Mouse (Mus musculus): ENCODE measurements around the gene Gm45711. TPM values are rescaled to one million over a fixed set of nuclear protein-coding genes. Genes with fewer than 3 reads are reported as not detected.
A peak's percentile ranks its signal among the peaks of the same experiment; 100 is the strongest.

Gm45711 gene
- total RNA-seq, 2 experiments from 2014 or later, result not detected

DNA sequence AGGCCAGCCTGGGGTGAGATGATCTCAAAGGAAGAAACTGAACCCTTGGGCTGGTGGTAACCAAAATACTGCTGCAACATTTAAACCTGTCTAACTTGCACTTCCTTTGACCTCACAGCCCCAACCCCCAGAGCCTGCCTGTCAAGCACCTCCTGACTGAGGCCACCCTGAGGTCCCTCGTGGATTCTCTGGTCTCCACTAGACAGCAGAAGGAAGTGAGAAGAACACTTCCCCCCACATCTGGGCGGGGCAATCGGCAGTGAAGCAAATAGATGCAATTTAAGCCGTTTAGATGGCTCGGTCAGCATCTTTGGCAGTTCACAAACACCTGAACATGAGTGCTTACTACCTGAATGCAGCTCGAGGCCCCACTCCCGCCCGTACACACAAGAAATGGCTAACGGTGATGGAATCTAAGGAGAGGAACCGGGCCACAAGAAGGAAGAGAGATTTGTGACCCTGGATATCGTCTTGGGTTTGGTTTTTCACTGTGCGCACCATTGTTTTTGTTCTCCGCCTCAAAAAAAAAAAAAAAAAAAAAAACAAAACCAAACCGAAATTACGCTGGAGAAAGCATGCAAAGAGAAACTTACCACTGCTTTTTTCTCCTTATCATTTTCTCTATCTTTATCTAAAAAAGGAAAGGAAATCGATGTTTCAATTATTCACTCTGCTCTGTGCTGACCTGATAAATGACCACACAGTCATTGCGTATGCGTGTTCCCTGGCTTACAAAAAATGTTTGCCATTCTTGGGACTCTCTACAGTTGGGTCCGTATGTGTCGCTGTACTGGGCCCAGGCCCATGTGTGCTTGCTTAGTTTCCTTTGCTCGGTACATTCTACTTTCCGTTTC lies 62.6 kb downstream of the Gm45711 start:
- ATAC-seq (replicated peaks; ENCODE audit: poor library complexity), result peak; percentile 52

DNA sequence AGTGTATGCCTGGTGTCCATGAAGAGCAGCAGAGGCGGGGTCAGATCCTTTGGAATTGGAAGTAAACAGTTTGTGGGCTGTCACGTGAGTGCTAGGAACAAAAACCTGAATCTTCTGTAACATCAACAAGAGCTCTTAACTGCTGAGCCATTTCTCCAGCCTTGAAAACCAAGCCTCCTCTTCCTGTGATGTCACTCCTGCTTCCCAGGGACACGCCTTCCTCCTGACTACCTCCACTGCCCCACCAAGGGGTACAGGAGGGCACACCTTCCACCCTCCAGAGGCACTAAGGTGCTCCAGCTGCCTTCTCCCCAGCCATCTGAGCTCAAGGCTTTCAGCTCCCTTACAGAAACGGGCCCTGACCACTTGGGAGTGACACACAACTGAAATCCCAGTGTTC lies 63.3 kb downstream of the Gm45711 start:
- ATAC-seq (replicated peaks; ENCODE audit: poor library complexity), result no peak

DNA sequence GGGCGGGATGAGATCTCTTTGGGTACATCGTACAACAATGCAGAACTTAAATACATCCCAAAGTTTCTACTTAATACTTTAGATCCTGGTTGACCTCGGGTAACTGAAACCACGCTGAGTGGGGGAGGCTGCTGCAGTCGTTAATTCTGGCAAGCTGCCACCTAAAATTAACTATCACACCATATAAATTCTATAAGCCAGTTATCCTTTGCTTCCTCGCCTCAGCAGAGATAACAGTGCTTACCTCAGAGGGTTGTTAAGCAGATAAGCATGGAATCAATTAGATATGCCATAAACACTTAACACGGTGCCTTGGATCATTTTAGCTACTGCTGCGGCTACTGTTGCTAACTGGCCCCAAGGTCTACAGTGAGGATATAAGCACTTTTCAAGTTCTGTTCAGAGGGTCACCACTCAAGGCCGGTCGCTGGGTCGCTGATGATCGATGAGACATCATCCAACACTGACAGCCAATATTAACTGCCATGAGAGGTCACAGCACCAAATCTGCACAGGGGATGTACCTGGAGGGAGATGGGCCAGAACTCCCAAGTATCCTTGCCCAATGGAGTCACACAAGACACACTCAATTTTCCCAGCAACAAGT lies 67.7 kb downstream of the Gm45711 start:
- no peak for ATAC-seq (replicated peaks; ENCODE audit: poor library complexity)

DNA sequence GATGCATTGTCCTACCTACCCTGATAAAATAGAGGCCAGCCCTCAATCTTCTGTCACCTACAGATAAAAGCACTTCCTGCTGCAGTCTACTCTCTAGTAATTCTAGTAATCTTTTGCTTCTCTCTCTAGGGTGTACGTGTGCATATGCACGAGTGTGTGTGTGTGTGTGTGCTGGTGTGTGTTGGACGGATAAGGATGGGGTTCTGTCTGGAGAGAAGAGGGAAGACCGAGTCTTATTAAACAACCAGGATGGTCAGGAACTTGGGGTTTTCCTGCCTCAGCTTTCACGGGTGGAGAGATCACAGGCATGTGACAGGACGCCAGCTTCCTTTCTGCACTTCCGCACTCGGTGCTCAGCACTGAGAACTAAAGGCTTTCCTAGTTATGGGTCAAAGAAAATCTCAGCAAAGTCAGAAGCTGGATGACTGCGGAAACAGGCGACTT lies 70.4 kb downstream of the Gm45711 start:
- ATAC-seq (replicated peaks; ENCODE audit: poor library complexity), result peak; percentile 73

DNA sequence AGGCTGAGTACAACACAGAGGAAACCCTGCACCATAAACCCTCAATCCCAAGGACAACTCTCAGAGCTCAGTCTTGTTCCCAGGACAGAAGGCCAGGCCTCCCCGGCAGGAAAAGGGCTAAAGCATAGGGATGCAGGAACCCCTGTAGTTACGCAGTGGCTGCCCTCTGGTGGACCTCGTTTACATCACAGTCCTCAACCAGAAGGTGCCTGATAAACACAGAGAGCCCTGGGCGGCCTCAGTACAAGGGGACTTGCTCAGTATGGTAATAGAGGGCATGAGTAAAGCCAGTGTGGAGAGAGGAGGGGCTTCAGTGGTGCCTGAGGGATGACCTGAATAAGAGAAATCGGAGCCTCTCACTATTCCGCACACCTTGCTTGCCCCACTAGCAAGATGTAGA lies 75.3 kb downstream of the Gm45711 start:
- peak; percentile 21; the same call in 1 of the 2 replicates for ATAC-seq (replicated peaks; ENCODE audit: poor library complexity)

DNA sequence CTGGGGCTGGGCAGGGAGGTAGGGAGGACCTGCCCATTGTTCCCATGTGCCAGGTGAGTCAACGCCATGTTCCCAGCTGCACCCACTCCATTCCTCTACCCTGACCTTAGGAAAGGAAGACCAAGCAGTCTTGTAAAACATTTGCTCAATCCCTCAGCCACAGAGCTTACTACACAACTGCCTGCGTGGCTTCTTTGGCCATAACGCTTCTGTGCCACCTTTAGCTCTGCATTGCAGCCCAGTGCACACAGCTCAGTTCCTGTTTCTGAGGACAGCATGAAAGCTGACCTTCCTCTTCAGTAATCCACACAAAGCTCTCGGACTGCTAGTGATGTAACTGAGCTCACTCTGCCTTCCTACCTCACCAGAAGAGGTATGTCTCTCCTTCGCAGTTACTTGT lies 77.0 kb downstream of the Gm45711 start:
- peak; percentile 86 for ATAC-seq (replicated peaks; ENCODE audit: poor library complexity)

DNA sequence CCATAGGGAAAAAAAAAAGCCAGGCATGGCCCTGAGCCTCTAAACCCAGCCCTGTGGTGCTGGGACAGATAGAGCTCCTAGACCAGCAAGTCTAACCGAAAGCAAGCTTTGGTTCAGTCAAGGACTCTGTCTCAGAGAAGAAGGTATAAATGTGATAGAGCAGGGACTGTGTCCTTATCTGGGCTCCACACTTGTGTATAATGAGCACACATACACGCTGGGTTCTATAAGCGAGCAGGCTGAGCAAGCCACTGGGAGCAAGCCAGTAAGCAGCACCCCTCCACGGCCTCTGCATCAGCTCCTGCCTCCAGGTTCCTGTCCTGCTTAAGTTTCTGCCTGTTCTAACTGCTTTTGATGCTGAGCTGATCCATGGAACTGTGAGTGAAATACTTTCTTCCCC lies 77.8 kb downstream of the Gm45711 start:
- ATAC-seq (replicated peaks; ENCODE audit: poor library complexity), result peak; percentile 10; the same call in 1 of the 2 replicates

Other genes starting within 250 kb of the Gm45711 start
- not detected in 2 replicates for gene Cdh5, start 208.5 kb downstream of the Gm45711 start, total RNA-seq (2015)
- 0.07 TPM in 1 of 2 replicates, not detected in the other for gene Cdh5, start 208.5 kb downstream of the Gm45711 start, total RNA-seq (2017)
- not detected in 2 replicates for gene Bean1, start 139.6 kb downstream of the Gm45711 start, total RNA-seq (2015)
- not detected in 2 replicates for gene Bean1, start 139.6 kb downstream of the Gm45711 start, total RNA-seq (2017)
- gene Tk2, start 61.5 kb downstream of the Gm45711 start, total RNA-seq (2015), result 16.5 and 16.9 TPM in 2 replicates
- 11.7 and 11.9 TPM in 2 replicates for gene Tk2, start 61.5 kb downstream of the Gm45711 start, total RNA-seq (2017)
- 54.0 and 54.9 TPM in 2 replicates for gene Cklf, start 59.2 kb downstream of the Gm45711 start, total RNA-seq (2015)
- 14.7 and 21.2 TPM in 2 replicates for gene Cklf, start 59.2 kb downstream of the Gm45711 start, total RNA-seq (2017)
- gene Cmtm2a, start 16.9 kb downstream of the Gm45711 start, total RNA-seq (2015), result not detected in 2 replicates
- gene Cmtm2a, start 16.9 kb downstream of the Gm45711 start, total RNA-seq (2017), result not detected in 2 replicates
- not detected in 2 replicates for gene Cmtm1, start 64 bp upstream of the Gm45711 start, total RNA-seq (2015)
- not detected in 2 replicates for gene Cmtm1, start 64 bp upstream of the Gm45711 start, total RNA-seq (2017)
- gene Gm11020, start 11.5 kb upstream of the Gm45711 start, total RNA-seq (2015), result not detected in 2 replicates
- not detected in 2 replicates for gene Gm11020, start 11.5 kb upstream of the Gm45711 start, total RNA-seq (2017)
- not detected in 2 replicates for gene Cmtm2b, start 12.1 kb upstream of the Gm45711 start, total RNA-seq (2015)
- gene Cmtm2b, start 12.1 kb upstream of the Gm45711 start, total RNA-seq (2017), result not detected in 2 replicates
- gene Cmtm3, start 29.3 kb upstream of the Gm45711 start, total RNA-seq (2015), result 28.2 and 39.9 TPM in 2 replicates
- 12.0 and 21.6 TPM in 2 replicates for gene Cmtm3, start 29.3 kb upstream of the Gm45711 start, total RNA-seq (2017)
- 0.79 and 0.85 TPM in 2 replicates for gene Cmtm4, start 85.7 kb upstream of the Gm45711 start, total RNA-seq (2015)
- gene Cmtm4, start 85.7 kb upstream of the Gm45711 start, total RNA-seq (2017), result 0.84 and 0.87 TPM in 2 replicates
- 14.7 and 25.4 TPM in 2 replicates for gene Dync1li2, start 133.0 kb upstream of the Gm45711 start, total RNA-seq (2015)
- 46.5 and 52.6 TPM in 2 replicates for gene Dync1li2, start 133.0 kb upstream of the Gm45711 start, total RNA-seq (2017)
- gene Terb1, start 199.8 kb upstream of the Gm45711 start, total RNA-seq (2015), result not detected in 2 replicates
- gene Terb1, start 199.8 kb upstream of the Gm45711 start, total RNA-seq (2017), result not detected in 2 replicates
- gene Nae1, start 224.6 kb upstream of the Gm45711 start, total RNA-seq (2015), result 60.1 and 69.1 TPM in 2 replicates
- 74.4 and 88.3 TPM in 2 replicates for gene Nae1, start 224.6 kb upstream of the Gm45711 start, total RNA-seq (2017)
- gene Car7, start 224.6 kb upstream of the Gm45711 start, total RNA-seq (2015), result not detected in 2 replicates
- 0.07 and 0.33 TPM in 2 replicates for gene Car7, start 224.6 kb upstream of the Gm45711 start, total RNA-seq (2017)

Data from megakaryocyte progenitor cell, adult 5-6 weeks (primary cell).